Mouse (Mus musculus) liver, postnatal 0 days (tissue): ENCODE results near the gene Srxn1.

Source experiments
- CTCF ChIP-seq: sonication (generic); IDR thresholded peaks from 2 replicates; pipeline ENCODE4 v1.5.1; 2016; ENCODE audit warnings: antibody characterized with exemption, low read depth
- EP300 ChIP-seq: IDR thresholded peaks from 2 replicates; pipeline ENCODE4 v1.6.1; 2016; ENCODE audit warnings: antibody characterized with exemption, low read depth, mild to moderate bottlenecking

GRCm38 (mm10) chr2:152102369-152102768 lies 2.9 kb upstream of the Srxn1 start:
- TF ChIP-seq CTCF (no peak), EP300 (no peak)
